Mouse (Mus musculus): Measurements from ENCODE around the gene Psmb9.

Gene Psmb9

DNA sequence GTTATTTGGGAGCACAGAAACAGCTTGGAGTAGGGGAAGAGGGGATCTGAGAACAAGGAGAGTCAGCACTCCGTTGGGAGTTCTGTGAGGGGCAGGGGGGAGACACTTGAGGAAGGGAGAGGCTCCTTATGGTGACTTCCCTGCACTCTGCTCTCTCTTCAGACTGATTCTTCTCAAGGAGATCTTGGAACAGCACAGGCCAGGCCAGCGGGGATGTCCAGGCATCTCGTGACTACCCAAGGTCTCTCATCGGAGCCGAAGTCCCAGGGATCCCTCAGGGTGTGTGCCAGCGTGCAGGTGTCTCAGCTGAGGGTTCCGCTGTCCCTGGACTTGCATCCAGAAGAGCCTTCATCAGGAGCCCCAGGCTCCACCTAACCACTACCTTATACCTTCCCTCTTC lies 48.9 kb downstream of the Psmb9 start:
- no peak for DNase-seq (ENCODE audit: low read depth, low spot score)

DNA sequence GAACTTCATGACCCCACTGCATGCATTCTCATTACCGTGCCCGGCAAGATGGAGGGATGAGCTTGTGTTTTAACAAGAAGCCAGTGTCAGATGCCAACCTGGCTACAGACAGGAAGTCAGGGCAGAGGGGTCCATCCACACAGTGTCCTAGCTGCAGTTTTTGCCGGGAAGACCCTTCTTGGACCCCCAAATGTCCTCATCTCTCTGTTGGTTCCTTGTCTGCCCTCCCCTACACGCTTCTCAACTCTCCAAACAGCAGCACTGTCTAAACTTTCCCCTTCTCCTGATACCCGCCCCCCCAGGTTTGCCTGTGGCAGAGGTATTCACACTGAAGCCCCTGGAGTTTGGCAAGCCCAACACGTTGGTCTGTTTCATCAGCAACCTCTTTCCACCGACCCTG lies 50.0 kb downstream of the Psmb9 start:
- no peak for DNase-seq (ENCODE audit: low read depth, low spot score)

DNA sequence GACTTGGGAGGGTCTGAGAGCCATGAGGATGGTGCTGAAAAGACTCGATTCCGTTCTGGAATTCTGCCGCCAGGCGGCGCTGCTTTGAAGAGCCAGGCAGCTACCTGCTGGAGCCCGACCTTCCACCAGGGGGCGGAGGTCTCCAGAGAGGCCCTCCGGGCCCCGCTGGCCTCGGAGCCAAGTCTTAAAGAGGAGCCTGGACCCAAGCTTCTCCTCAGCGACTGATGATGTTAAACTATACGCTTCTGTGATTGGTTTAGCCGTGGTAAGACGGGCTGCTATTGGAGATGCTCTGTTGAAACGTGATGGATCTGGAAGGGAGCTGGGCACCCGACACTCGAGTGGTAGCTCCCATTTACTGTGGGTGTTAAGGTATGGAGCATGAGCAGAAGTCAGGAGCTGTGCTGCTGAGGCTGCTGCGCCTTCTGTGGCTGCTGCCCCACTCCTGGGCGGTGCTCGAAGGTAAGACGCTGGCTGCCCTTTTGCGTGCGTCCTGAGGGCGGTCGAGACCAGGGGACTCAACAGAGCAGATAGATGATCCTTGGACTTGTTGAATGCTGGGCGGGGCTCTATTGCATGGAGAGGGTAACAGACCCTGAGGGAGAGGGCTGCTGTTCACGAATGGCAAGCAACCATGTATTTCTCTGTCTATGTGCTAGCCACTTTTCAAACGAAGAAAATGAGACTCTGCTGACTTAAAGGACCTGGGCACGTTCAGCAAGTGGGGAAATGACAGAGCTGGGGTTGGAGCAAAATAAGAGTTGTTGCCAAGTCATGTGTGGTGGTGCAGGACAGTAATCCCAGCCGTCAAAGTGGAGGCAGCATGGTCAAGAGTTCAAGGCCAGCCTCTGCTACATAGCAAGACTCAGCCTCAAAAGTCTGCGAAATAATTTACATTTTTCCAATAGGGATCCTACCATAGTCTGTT lies 52.0 kb downstream of the Psmb9 start:
- peak; percentile 100 for DNase-seq (ENCODE audit: low read depth, low spot score)

DNA sequence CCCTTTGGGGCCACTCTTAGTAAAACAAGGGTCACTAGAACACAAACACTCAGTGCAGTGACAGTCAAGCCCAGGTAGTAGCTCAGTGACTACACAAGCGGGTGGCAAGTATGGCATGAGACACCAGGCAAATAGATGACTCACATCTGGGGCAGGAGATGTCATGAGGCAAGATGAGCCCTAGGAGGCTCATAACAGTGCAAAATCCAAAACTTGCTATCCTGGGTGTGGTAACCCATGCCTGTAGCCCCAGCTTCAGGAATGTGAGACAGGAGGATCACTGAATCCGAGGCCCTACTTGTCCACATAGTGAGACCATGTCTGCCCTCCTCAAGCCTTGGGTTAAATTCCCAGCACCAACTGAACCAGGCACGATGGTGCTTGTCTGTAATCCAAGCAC lies 53.1 kb downstream of the Psmb9 start:
- DNase-seq (ENCODE audit: low read depth, low spot score) = no peak

DNA sequence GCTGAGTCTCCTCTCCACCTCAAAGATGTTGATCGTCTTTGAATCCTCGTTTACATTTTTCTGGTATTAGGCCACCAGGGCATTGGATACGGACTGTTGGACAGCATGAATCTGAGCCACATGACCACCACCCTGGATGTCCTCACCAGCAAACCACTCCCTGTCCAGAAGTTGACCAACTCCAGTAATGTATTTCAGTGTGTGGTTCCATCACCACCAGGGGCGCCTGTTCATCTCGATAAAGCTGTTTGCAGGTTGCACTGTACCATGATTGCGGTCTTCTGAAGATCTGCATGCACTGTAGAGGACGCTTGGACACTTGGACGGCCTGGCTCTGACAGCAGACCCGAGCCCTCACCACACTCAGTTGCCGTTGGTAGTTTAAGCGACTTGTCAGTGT lies 54.3 kb downstream of the Psmb9 start:
- no peak for DNase-seq (ENCODE audit: low read depth, low spot score)

Measured in brain, adult 2 months (tissue).